Mouse (Mus musculus): ENCODE measurements at regions not wholly inside any gene's neighbourhood (a gene's known extent, or its start where the extent isn't known, plus 50 kb on each side); places are given as distances from the start of the nearest gene placed in this dataset.

GRCm38 (mm10) chr19:23044510-23045464 is 96.2 kb upstream of the Klf9 start:
- no peaks in the 10 kb centered on the region for H3K9me3 ChIP-seq
- no peak overlapping the region for H3K27ac ChIP-seq
- DNase-seq (ENCODE audit: extremely low spot score, low spot score) = no peak
- 81% methylated on average over 16 of the region's 16 CpGs for WGBS
- H3K27me3 ChIP-seq (ENCODE audit: poor library complexity, severe bottlenecking) = no peaks in the 10 kb centered on the region
- H3K4me3 ChIP-seq = no peak overlapping the region
- no peaks in the 10 kb centered on the region for H3K4me1 ChIP-seq
- no peaks in the 10 kb centered on the region for H3K36me3 ChIP-seq (replicated peaks)

GRCm38 (mm10) chr19:23051456-23051855 is 89.6 kb upstream of the Klf9 start:
- no peak overlapping the region for H3K4me3 ChIP-seq
- no peaks in the 10 kb centered on the region for H3K36me3 ChIP-seq (replicated peaks)
- DNase-seq (ENCODE audit: extremely low spot score, low spot score) = no peak
- peaks cover 3% of the 10 kb centered on the region for H3K4me1 ChIP-seq
- no peaks in the 10 kb centered on the region for H3K9me3 ChIP-seq
- H3K27me3 ChIP-seq (ENCODE audit: poor library complexity, severe bottlenecking) = peaks cover 3% of the 10 kb centered on the region; the same call in 1 of the 2 replicates
- WGBS = 93% methylated on average over 4 of the region's 4 CpGs
- H3K27ac ChIP-seq = no peak overlapping the region

- Histone ChIP-seq H3K9me3 (no peaks in the 10 kb centered on the region), H3K36me3 (replicated peaks) (no peaks in the 10 kb centered on the region), H3K27ac (no peak overlapping the region), H3K4me1 (peaks cover 26% of the 10 kb centered on the region), H3K27me3 (ENCODE audit: poor library complexity, severe bottlenecking) (peaks cover 6% of the 10 kb centered on the region), H3K4me3 (no peak overlapping the region)
- WGBS = 73% methylated on average over 4 of the region's 4 CpGs
- no peak for DNase-seq (ENCODE audit: extremely low spot score, low spot score)
These were observed 86.6 kb upstream of the Klf9 start for GRCm38 (mm10) chr19:23054440-23054839.

- Histone ChIP-seq H3K36me3 (replicated peaks) (no peaks in the 10 kb centered on the region), H3K27ac (peak overlapping the region; percentile 86), H3K27me3 (ENCODE audit: poor library complexity, severe bottlenecking) (peaks cover 6% of the 10 kb centered on the region), H3K9me3 (no peaks in the 10 kb centered on the region), H3K4me1 (peaks cover 26% of the 10 kb centered on the region), H3K4me3 (no peak overlapping the region)
- no peak for DNase-seq (ENCODE audit: extremely low spot score, low spot score)
- 81% methylated on average over 5 of the region's 5 CpGs for WGBS
These were observed 84.9 kb upstream of the Klf9 start for GRCm38 (mm10) chr19:23055916-23056805.

GRCm38 (mm10) chr19:23056851-23057707 is 83.9 kb upstream of the Klf9 start:
- peaks cover 26% of the 10 kb centered on the region for H3K4me1 ChIP-seq
- H3K4me3 ChIP-seq = peak overlapping the region; percentile 50
- peak; percentile 59 for DNase-seq (ENCODE audit: extremely low spot score, low spot score)
- peak overlapping the region; percentile 86 for H3K27ac ChIP-seq
- no peaks in the 10 kb centered on the region for H3K36me3 ChIP-seq (replicated peaks)
- H3K27me3 ChIP-seq (ENCODE audit: poor library complexity, severe bottlenecking) = peaks cover 6% of the 10 kb centered on the region
- 3% methylated on average over 32 of the region's 32 CpGs for WGBS
- H3K9me3 ChIP-seq = no peaks in the 10 kb centered on the region

- peaks cover 6% of the 10 kb centered on the region for H3K27me3 ChIP-seq (ENCODE audit: poor library complexity, severe bottlenecking)
- no peaks in the 10 kb centered on the region for H3K36me3 ChIP-seq (replicated peaks)
- H3K4me1 ChIP-seq = peaks cover 26% of the 10 kb centered on the region
- WGBS = 12% methylated on average over 11 of the region's 11 CpGs
- H3K27ac ChIP-seq = peak overlapping the region; percentile 86
- DNase-seq (ENCODE audit: extremely low spot score, low spot score) = peak; percentile 41
- H3K9me3 ChIP-seq = no peaks in the 10 kb centered on the region
- peak overlapping the region; percentile 50 for H3K4me3 ChIP-seq
These were observed 83.1 kb upstream of the Klf9 start for GRCm38 (mm10) chr19:23057739-23058501.

GRCm38 (mm10) chr19:23058502-23058900 is 82.5 kb upstream of the Klf9 start:
- peaks cover 26% of the 10 kb centered on the region for H3K4me1 ChIP-seq
- no peaks in the 10 kb centered on the region for H3K36me3 ChIP-seq (replicated peaks)
- peaks cover 6% of the 10 kb centered on the region for H3K27me3 ChIP-seq (ENCODE audit: poor library complexity, severe bottlenecking)
- peak overlapping the region; percentile 86 for H3K27ac ChIP-seq
- no peak overlapping the region for H3K4me3 ChIP-seq
- 51% methylated on average over 4 of the region's 4 CpGs for WGBS
- H3K9me3 ChIP-seq = no peaks in the 10 kb centered on the region
- peak; percentile 31 for DNase-seq (ENCODE audit: extremely low spot score, low spot score)

GRCm38 (mm10) chr19:23061081-23061640 is 79.9 kb upstream of the Klf9 start:
- H3K4me3 ChIP-seq = no peak overlapping the region
- no peak overlapping the region for H3K27ac ChIP-seq
- H3K27me3 ChIP-seq (ENCODE audit: poor library complexity, severe bottlenecking) = peaks cover 6% of the 10 kb centered on the region
- H3K4me1 ChIP-seq = peaks cover 26% of the 10 kb centered on the region
- DNase-seq (ENCODE audit: extremely low spot score, low spot score) = no peak
- 94% methylated on average over 9 of the region's 9 CpGs for WGBS
- H3K36me3 ChIP-seq (replicated peaks) = no peaks in the 10 kb centered on the region
- H3K9me3 ChIP-seq = no peaks in the 10 kb centered on the region

GRCm38 (mm10) chr19:23061906-23062305 is 79.1 kb upstream of the Klf9 start:
- DNase-seq (ENCODE audit: extremely low spot score, low spot score) = no peak
- Histone ChIP-seq H3K4me1 (peaks cover 19% of the 10 kb centered on the region), H3K36me3 (replicated peaks) (no peaks in the 10 kb centered on the region), H3K27ac (no peak overlapping the region), H3K4me3 (no peak overlapping the region), H3K9me3 (no peaks in the 10 kb centered on the region), H3K27me3 (ENCODE audit: poor library complexity, severe bottlenecking) (peaks cover 4% of the 10 kb centered on the region; the same call in 1 of the 2 replicates)
- 91% methylated on average over 2 of the region's 2 CpGs for WGBS

- Histone ChIP-seq H3K9me3 (no peaks in the 10 kb centered on the region), H3K4me1 (peaks cover 10% of the 10 kb centered on the region), H3K4me3 (no peak overlapping the region), H3K27ac (no peak overlapping the region), H3K27me3 (ENCODE audit: poor library complexity, severe bottlenecking) (peaks cover 4% of the 10 kb centered on the region; the same call in 1 of the 2 replicates), H3K36me3 (replicated peaks) (no peaks in the 10 kb centered on the region)
- 86% methylated on average over 5 of the region's 5 CpGs for WGBS
- no peak for DNase-seq (ENCODE audit: extremely low spot score, low spot score)
These were observed 78.2 kb upstream of the Klf9 start for GRCm38 (mm10) chr19:23062851-23063250.

GRCm38 (mm10) chr19:23065548-23065947 is 75.5 kb upstream of the Klf9 start:
- Histone ChIP-seq H3K27ac (no peak overlapping the region), H3K27me3 (ENCODE audit: poor library complexity, severe bottlenecking) (no peaks in the 10 kb centered on the region), H3K4me1 (no peaks in the 10 kb centered on the region), H3K4me3 (no peak overlapping the region), H3K36me3 (replicated peaks) (no peaks in the 10 kb centered on the region), H3K9me3 (no peaks in the 10 kb centered on the region)
- DNase-seq (ENCODE audit: extremely low spot score, low spot score) = no peak
- WGBS = 81% methylated on average over 5 of the region's 5 CpGs

Measured in forebrain, embryonic 10.5 days (tissue).